Mouse (Mus musculus) leukemia stem cell, adult 10-12 weeks (primary cell): ENCODE data around the gene Nfic. TPM values are rescaled to one million over a fixed set of nuclear protein-coding genes. Genes with fewer than 3 reads are reported as not detected.

Experiments
- polyA plus RNA-seq: library from polyadenylated mRNA; stranded (reverse); fragments of >175 nt; gene quantifications from 2 replicates; pipeline ENCODE4 v1.2.3, GENCODE M21; 2012; ENCODE audit warnings: low replicate concordance

The Nfic gene
- polyA plus RNA-seq, result 206 and 375 TPM in 2 replicates

DNA sequence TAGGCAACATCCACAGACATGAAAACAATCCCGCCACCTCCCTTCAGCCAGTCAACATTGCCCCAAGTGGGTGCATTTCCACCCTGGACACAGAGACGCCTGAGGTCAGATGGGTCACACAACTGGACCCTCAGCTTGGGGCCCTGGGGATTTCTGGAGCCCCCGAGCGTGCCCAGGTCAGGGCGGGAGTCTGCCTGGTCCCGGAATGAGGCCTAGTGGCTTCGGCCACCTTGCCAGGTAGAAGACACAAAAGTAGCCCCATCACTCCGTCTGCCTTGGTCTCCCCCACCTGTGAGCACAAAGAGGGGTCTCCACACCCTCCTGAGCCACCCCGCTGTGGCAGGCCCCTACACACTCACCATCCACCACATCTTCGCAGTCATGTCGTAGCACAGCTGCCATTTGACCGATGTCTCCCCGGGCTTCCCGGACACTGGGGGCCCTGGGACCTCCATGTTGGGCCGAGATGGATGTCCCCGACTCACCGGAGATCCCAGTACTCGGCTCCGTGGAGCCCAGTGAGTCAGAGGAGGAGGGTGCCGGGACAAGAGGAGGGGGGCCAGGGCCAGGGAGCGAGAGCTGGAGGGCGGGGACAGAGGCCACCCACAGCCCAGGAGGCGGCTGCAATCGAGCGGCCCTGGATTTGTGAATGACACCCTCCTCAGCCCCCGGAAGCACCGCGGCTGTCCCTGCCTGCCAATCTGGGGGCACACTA is at the start of gene Nfic:
Nfic (minus strand) TSS at position 455 of the 715 bp plus-strand sequence.

DNA sequence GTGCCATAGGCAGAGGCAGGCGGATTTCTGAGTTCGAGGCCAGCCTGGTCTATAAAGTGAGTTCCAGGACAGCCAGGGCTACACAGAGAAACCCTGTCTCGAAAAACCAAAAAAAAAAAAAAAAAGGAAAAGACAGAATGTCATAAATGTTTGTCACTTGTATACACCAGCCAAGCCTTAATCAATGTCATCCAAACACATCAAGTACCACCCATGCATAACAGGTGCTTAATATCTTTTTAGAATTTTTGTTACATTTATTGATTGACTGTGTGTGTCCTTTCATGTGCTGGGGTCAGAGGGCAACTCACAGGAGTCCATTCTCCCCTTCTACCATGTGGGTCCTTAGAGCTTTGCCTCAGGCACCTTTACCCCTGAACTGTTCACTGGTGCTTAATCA is 44.6 kb upstream of the Nfic start, which contains the start of gene S1pr4:
S1pr4 (minus strand) TSS at position 101 of the 400 bp plus-strand sequence.

DNA sequence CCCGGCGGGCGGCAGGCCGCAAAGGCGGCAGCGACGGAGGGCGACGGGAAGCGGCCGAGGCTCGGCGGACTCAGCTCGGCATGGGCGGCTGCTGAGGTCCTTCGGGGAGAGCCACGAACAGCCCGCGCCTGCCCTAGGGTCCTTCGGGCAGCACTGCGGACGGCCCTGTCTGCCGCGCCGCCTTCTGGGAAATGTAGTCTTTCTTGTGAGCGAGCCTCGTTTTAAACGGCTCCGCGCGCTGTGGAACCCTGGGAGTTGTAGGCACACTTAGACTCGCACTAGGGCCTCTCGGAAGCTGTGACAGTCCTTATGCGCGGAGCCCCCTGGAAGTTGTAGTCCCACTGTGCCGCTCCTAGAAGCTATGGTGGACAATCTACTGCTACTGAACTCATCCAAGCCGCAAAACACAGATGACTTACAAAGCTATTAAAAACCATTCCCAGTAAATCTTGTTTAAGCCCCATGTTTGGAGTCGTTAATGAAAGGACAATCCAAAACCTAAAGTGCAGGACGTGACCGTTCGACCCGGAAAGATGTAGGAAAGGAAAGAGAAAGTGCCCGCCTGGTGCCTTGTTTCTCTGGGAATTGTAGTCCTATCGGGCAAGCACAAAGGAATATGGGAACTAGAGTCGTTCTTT is 40.9 kb upstream of the Nfic start, which contains the start of gene Ncln:
Ncln (minus strand) TSS at position 129 of the 638 bp plus-strand sequence.

DNA sequence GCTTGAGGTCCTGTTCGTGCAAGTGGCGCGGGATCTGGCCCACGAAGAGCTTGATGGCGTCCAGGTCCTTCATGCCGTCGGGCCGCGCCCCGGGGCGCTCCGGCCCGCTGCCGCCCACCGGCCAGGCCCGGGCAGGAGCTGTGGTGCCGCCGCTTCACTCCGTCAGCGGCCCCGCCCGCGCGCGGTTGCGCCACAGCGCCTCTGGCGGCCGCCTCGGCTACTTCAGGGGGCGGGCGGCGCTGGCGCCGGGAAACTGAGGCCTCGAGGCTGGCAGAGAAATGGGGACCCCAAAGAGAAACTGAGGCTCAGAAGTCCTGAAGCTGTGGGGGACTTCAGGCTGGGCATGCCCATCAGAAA is 27.1 kb upstream of the Nfic start, which contains the start of gene Celf5:
Celf5 (minus strand) TSS at position 177 of the 357 bp plus-strand sequence.

DNA sequence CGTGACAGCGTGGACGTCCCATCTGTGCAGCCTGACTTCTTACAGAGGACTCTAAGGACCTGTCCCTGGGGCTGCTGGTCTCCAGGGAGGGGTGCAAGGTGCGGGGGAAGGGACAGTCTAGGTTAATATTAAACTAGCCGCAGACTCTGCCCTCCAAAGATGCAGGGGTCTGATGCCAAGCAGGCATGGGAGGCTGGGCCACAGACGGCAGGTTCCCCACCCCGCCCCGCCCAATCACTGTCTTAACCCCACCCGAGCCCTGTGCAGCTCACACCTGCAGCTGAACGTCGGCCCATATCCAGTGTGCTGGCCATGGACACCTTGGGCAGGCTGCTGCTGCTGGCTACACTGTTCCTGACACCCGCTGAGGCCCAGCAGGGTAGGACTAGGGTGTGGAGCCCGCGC is 62.7 kb downstream of the Nfic start, which contains the start of gene Smim24:
Smim24 (plus strand) TSS at position 271 of the 405 bp plus-strand sequence.

DNA sequence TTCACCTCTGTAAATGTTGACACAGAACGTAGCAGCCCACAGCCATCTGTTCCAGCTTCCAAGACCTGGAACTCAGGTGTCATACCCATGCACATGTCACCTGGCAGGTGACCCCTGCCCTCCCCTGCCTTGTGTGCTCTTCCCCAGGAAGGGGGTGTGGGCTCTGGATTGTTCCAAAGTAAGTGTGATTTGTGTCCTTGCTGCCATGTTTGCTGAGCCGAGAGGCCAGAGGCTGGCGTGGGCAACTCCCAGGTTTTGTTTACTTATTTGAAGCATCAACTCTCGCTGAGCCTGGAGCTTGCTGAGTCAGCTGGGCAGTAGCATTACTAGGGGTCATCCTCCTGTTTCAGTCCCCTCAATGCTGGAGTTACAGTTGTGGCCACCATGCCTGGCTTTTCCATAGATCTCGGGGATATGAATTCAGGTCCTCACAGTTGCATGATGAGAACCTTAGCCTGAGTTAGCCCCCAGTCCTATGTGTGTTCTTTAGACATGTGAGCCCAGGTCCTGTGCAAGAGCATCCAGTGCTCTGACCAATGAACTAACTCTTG is 66.9 kb downstream of the Nfic start, which contains the start of gene Gm48552:
Gm48552 (plus strand) TSS at position 501 of the 551 bp plus-strand sequence.

DNA sequence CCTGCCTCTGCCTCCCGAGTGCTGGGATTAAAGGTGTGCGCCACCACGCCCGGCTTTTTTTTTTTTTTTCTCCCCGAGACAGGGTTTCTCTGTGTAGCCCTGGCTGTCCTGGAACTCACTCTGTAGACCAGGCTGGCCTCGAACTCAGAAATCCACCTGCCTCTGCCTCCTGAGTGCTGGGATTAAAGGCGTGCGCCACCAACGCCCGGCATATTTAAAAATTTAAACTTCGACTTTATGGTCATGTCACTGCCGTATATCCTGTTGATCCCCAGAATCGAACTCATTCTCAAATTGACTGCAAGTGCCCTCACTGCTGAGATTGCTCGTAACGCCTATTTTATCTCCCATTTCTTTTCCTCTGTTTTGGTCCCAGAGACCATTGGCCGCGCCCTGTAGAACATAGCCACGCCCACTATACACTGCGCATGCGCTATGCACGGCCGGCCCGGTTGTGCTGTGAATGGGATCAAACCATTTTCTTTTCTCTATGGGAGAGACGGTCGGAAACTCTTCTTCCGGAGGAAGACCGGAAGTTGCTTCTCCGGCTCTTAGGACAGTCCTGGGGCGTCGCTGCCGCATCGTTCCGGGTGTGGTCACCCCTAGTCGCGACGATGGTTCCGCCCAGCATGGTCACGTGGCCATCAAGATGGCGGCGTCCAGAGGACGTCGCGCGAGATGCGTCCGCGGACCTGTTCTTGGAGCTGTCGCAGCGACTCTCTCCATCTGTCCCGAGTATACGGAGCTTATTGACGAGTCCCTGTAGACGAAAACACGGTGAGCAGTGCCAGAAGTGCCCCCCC is 71.4 kb downstream of the Nfic start, which contains the start of the genes Dohh and Gm48551:
Dohh (plus strand) TSS at position 627 of the 803 bp plus-strand sequence.
Gm48551 (plus strand) TSS at position 665 of the 803 bp plus-strand sequence.

DNA sequence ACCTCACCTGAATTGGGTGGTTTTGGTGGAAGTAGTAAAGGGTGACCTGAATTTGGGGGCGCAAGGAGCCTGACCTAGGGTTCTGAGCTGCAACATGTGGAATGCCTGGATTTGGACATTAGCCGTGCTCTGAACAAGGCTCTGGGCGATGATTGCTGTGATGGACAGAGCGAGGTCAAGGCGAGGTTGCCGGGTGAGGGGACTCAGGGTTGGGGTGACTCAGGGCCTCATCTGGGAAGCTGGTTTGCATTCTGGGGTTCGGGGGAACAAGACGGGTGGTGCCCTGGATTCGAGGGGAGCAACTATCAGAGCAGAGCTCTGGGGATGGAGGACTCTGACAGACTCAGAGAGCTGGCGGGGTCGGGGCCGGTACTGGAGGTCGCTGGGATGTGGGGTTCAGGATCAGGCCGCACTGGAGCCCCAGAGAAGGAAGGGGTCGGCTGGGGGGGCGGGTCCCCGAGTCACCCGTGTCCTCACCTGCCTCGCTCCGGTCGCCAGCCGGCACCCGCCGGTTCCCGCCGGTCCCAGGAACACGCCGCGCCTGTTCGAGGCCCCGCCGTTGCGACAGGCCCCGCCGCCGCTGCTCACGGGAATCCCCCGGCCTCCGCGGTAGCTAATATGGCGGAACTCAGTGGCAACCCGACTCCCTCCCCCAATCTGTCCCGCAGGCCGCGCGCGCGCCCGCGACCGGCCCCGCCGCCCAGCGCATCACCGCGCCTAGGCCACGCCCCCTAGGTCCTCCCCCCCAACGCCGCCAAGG is 77.5 kb downstream of the Nfic start, which contains the start of gene Fzr1:
Fzr1 (minus strand) TSS at position 724 of the 760 bp plus-strand sequence.

DNA sequence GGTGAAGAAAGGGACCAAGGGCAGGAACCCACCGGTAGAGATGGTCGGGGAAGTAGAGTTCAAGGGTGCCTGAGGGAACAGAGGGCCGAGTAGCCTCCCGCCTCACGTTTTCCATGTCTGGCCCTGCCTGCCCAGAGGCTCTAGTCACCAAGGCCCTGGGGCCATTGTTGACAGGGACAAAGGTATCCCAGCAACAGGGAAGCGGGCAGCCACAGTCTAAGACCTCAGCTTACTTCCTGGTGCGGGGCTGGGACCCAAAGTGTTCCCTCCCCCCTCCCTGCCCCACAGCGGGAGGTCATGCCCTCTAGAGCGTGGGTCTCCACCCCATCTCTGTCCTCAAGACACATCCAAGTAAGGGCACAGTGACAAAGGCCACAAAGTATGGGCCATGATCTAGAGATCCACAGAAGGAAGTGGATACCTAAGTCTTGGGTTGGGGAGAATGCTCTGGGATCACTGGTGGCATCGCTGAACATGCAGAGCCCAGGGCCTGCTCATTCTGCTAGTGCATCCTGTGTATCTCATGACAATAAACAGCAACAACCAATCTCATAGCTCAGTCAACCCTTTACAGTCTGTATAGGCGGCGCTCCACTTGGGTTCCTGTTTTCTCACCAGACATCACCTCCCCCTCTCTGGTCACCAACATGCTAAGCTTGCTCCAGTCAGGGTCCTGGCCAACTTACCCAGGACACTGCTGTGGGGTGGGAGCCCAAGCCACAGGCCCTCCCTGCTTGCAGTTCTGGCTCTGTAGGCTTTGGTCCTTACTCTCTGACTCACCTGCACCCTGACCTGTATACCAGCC is 89.6 kb downstream of the Nfic start, which contains the start of gene 4930404N11Rik:
4930404N11Rik (minus strand) TSS at position 145 of the 805 bp plus-strand sequence.

DNA sequence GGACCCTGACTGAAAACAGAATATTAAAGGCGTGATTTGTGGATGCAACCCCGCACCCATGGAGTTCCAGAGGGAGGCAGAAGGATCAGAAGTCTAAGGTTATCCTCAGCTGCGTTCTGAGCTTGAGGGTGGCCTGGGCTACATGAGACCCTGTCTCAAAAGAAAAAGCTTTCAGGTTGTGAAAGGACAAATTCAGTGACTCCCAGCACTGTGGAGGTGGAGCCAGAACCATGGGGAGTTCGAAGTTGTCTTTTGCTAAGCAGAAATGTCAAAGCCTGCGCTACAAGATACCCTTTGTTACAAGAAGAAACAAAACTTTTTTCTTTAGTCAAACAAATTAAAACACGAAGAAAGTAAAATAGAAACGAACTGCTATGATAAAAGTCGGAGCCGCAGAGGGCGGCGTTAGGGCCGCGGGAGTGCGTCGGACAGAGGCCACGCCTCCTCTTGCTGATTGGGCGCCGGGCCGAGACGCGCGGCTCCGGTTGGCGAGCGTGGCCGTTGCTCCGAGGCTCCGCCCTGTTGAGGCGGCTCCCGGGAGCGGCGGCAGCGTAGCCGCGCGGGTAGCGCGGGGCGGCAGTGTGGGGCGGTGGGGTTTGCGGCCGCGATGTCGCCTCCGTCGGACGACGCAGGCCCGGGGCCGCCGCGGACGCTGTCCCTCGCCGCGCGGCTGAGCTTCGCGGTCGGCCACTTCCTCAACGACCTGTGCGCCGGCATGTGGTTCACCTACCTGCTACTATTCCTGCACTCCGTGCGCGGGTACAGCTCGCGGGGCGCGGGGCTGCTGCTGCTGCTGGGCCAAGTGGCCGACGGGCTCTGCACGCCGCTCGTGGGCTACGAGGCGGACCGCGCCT is 98.2 kb downstream of the Nfic start, which contains the start of gene Mfsd12:
Mfsd12 (plus strand) TSS at position 501 of the 854 bp plus-strand sequence.

DNA sequence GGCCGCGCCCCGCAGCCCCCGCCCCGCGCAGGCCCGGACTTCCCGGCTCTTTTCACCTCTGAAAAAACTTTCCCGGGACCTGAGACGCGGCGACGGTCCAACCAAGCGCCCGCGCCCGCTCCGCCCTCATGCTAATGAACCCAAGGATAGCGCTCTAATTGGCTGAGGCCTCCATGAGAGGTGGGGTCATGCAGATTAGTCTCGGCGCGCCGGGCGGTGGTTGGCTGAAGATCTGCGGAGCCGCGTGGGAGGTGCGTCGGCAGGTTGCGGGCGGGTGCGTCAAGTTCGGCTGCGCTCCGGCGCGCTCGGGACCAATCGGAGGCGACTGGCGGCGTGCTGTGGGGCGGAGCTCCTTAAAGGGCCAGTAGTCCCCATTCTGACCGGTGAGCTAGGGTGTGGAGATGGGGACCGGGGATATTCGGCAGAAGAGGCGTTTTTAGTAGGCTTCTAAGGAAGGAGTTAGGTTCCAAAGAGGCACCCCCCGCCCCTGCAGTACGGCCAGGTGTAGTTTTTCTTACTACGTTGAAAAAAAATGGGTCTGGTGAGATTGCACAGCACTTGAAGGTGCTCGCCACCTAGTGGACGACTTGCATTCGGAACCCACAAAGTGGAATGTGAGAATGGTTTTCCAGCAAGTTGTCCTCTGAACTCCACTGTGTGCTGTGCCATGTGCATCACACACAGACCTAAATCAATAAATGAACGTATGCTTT is 104.9 kb downstream of the Nfic start, which contains the start of gene Hmg20b:
Hmg20b (minus strand) TSS at position 130 of the 713 bp plus-strand sequence.

Other genes with a start within 250 kb of the Nfic start
- gene Atcay, start 224.8 kb downstream of the Nfic start, polyA plus RNA-seq, result 0.09 and 0.16 TPM in 2 replicates
- gene Zfr2, start 222.5 kb downstream of the Nfic start, polyA plus RNA-seq, result 1.6 and 1.7 TPM in 2 replicates
- gene Matk, start 202.7 kb downstream of the Nfic start, polyA plus RNA-seq, result 4.8 and 18.9 TPM in 2 replicates
- gene Mrpl54, start 188.7 kb downstream of the Nfic start, polyA plus RNA-seq, result 351 and 433 TPM in 2 replicates
- gene Apba3, start 188.7 kb downstream of the Nfic start, polyA plus RNA-seq, result 147 and 155 TPM in 2 replicates
- gene Tjp3, start 164.1 kb downstream of the Nfic start, polyA plus RNA-seq, result 2.4 and 5.3 TPM in 2 replicates
- 189 and 253 TPM in 2 replicates for gene Pip5k1c, start 162.7 kb downstream of the Nfic start, polyA plus RNA-seq
- 67.6 and 96.5 TPM in 2 replicates for gene Cactin, start 134.5 kb downstream of the Nfic start, polyA plus RNA-seq
- gene Tbxa2r, start 126.9 kb downstream of the Nfic start, polyA plus RNA-seq, result 3.7 and 8.0 TPM in 2 replicates
- gene Gipc3, start 112.4 kb downstream of the Nfic start, polyA plus RNA-seq, result 1.3 and 2.0 TPM in 2 replicates
- gene Hmg20b, start 105.2 kb downstream of the Nfic start, polyA plus RNA-seq, result 314 and 739 TPM in 2 replicates
- 68.4 and 74.4 TPM in 2 replicates for gene Mfsd12, start 98.1 kb downstream of the Nfic start, polyA plus RNA-seq
- gene 4930404N11Rik, start 89.8 kb downstream of the Nfic start, polyA plus RNA-seq, result 10.6 and 16.6 TPM in 2 replicates
- 99.5 and 103 TPM in 2 replicates for gene Fzr1, start 77.1 kb downstream of the Nfic start, polyA plus RNA-seq
- gene Dohh, start 71.2 kb downstream of the Nfic start, polyA plus RNA-seq, result 206 and 254 TPM in 2 replicates
- gene Gm48551, start 71.2 kb downstream of the Nfic start, polyA plus RNA-seq, result 0.33 and 0.42 TPM in 2 replicates
- gene Gm48552, start 66.6 kb downstream of the Nfic start, polyA plus RNA-seq, result 3.7 and 10.5 TPM in 2 replicates
- 0.68 and 2.2 TPM in 2 replicates for gene Smim24, start 62.6 kb downstream of the Nfic start, polyA plus RNA-seq
- 0.23 and 0.60 TPM in 2 replicates for gene Celf5, start 27.1 kb upstream of the Nfic start, polyA plus RNA-seq
- 296 and 494 TPM in 2 replicates for gene Ncln, start 40.8 kb upstream of the Nfic start, polyA plus RNA-seq
- gene S1pr4, start 44.5 kb upstream of the Nfic start, polyA plus RNA-seq, result 34.9 and 78.0 TPM in 2 replicates
- 30.2 and 35.0 TPM in 2 replicates for gene Gna15, start 68.6 kb upstream of the Nfic start, polyA plus RNA-seq
- 21.9 and 22.6 TPM in 2 replicates for gene Gna11, start 89.6 kb upstream of the Nfic start, polyA plus RNA-seq
- 1,673 and 2,193 TPM in 2 replicates for gene Aes, start 103.9 kb upstream of the Nfic start, polyA plus RNA-seq
- gene Tle2, start 118.9 kb upstream of the Nfic start, polyA plus RNA-seq, result 4.1 and 5.9 TPM in 2 replicates
- gene Tle6, start 145.4 kb upstream of the Nfic start, polyA plus RNA-seq, result 1.3 and 9.1 TPM in 2 replicates
- gene BC025920, start 150.6 kb upstream of the Nfic start, polyA plus RNA-seq, result 0.33 and 0.99 TPM in 2 replicates
- gene Sirt6, start 172.2 kb upstream of the Nfic start, polyA plus RNA-seq, result 83.0 and 132 TPM in 2 replicates
- gene Ankrd24, start 172.9 kb upstream of the Nfic start, polyA plus RNA-seq, result 8.5 and 13.2 TPM in 2 replicates
- 0.22 TPM in 1 of 2 replicates, not detected in the other for gene Gm10778, start 193.4 kb upstream of the Nfic start, polyA plus RNA-seq
- 0.20 TPM in 1 of 2 replicates, not detected in the other for gene Zfp433, start 249.2 kb upstream of the Nfic start, polyA plus RNA-seq